Mouse (Mus musculus) kidney, adult 2 months (tissue): ENCODE measurements around the gene Vgll4.

Experiments used
- CTCF ChIP-seq: fragments of 200-500 bp; conservative IDR thresholded peaks from 2 replicates; pipeline ENCODE4 v1.5.1; 2011; ENCODE audit warnings: low read depth, mild to moderate bottlenecking, control low read depth, low read length, moderate library complexity, mixed read lengths; ENCODE audit not compliant: insufficient read depth, insufficient read length
- POLR2A ChIP-seq: fragments of 200-500 bp; IDR thresholded peaks from one replicate; pipeline ENCODE4 v1.6.1; 2011; ENCODE audit warnings: low read depth, low read length, control low read depth

- no peak for TF ChIP-seq POLR2A
- no peak for TF ChIP-seq CTCF
These were observed 16.2 kb downstream of the Vgll4 start for GRCm38 (mm10) chr6:114953601-114954000.
